Mouse (Mus musculus) thymus, adult 2 months (tissue): Measurements from ENCODE around the gene Vwa7.

Experiments
- CTCF ChIP-seq: fragments of 200-500 bp; IDR thresholded peaks from 2 replicates; pipeline ENCODE4 v1.5.1; 2012; ENCODE audit warnings: mild to moderate bottlenecking, control low read depth, low read length, moderate library complexity, borderline replicate concordance; ENCODE audit not compliant: control insufficient read depth, poor library complexity, insufficient read depth; ENCODE audit errors: extremely low read depth
- POLR2A ChIP-seq: fragments of 200-500 bp; IDR thresholded peaks from 2 replicates; pipeline ENCODE4 v1.6.1; 2012; ENCODE audit warnings: mild to moderate bottlenecking, low read length, control low read depth, moderate library complexity; ENCODE audit not compliant: control insufficient read depth, poor library complexity, insufficient read depth; ENCODE audit errors: extremely low read depth

DNA sequence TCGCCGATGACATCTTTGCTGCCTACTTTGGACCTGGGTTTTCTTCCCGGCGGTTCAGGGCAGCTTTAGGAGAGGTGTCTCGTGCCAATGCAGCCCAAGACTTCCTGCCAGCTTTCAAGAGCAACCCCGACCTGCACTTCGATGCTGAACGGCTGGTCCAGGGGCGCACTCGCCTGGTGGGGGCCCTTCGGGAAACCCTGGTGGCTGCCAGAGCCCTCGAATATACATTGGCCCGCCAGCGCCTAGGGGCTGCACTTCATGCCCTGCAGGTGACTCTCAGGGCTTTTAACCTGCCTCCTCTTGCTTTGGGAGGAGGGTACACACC is 1.3 kb downstream of the Vwa7 start:
- TF ChIP-seq POLR2A (no peak), CTCF (no peak)
